Mouse (Mus musculus) gastrocnemius, postnatal 36 days (tissue): ENCODE measurements around the gene Rtbdn. TPM values are rescaled to one million over a fixed set of nuclear protein-coding genes. Genes with fewer than 3 reads are reported as not detected.
A peak's percentile ranks its signal among the peaks of the same experiment; 100 is the strongest.
"Not testable (repeated sequence)": the region's sequence is repeated elsewhere in the genome, so short reads cannot be mapped to it uniquely, and the experiment has no call there.

Experiments used
- DNase-seq, 2 experiments: peaks; one replicate each; pipeline ENCODE4 v3.0.0; 2022
- intact Hi-C: fragments of 180-260 bp; cut with DNase I; formaldehyde crosslinking; loops from one replicate; pipeline ENCODE4 v1.15.1; 2025
- long read RNA-seq, 2 experiments: library from polyadenylated mRNA; stranded (forward); transcript quantifications; one replicate each; pipeline ENCODE4 v2.0.0; 2021
- total RNA-seq, 2 experiments: library from RNA; stranded (reverse); gene quantifications; 2 replicates each; pipeline ENCODE4 v1.2.3; 2021

The Rtbdn gene
- total RNA-seq, result not detected
- long read RNA-seq, experiment 1, result 0 reads
- long read RNA-seq, experiment 2, result 0 reads

DNA sequence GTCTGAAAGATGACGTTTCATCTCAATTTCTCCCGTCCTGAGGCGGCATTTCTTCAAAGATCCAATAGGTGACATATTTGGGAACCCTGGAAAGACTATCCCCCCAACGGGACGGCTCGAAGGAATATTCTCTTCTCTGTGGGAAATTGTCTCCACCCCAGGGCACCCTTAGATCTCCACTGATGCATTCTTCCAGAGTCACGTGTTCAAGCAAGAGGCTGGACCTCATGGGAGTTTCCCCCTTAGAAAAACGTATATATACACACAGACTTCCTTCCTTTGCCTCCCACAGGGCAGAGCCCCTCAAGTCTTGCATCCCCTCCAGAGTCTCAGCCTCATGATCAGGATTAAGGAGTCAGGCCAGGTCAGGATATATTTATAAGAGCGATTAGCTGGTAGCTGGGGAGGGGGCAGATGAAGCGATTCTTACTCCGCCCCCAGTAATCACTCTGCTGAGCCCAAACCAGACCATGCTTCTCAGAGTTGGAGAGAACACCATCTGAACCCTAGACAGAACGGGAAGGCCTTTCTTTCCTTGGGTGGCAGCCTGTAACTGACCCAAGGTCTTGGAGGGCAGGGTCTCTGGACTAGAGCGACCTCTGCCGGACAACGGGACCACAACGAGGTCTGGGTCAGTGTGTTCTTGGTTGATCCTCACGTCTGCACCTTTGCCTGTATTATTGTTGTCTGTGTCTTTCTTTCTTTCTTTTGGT, at the start of gene Rtbdn:
TSS of gene Rtbdn (plus strand) at position 464 of the 713 bp plus-strand sequence.
- intact Hi-C loops, result no loop called here
- no peak for DNase-seq

DNA sequence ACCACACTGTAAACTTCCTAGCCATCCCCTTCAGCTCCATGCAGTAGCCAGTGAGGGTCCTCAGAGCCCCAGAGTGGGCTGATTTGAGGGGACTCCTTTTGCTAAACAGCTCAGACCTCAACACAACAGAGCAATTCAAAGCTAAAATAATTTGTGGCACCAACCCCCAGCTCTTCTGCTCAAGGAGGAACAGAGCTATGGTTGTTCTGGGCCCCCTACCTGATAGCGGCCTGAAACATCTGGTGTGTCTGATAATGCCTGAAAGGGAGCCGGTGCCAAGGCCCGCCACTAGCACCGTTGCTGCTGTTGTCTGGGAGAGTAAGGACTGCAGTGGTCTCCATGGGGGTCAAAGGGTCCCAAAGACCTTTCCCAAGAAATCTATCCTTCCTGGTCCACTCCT, 45.7 kb upstream of the Rtbdn start:
- intact Hi-C loops, result loop anchor here (5.0 kb wide), 1 partner anchor 54 kb away; the partner anchor contains the start of gene Calr

DNA sequence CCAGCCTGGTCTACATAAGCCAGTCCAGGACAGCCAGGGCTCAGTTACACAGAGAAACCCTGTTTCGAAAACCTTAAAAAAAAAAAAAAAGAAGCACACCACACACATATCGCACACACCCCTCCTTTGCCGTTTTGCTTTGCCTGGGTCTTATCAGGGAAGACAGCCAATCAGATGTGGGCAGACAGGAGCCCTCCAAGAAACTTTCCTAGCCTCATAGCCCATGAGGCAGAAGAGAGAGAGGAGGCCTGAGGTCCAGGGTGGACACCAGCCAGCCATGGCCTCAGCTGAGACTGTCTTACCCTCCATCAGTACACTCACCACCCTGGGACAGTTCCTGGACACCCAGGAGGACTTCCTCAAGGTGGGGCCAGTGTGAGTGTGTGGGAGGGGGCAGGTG, 45.0 kb upstream of the Rtbdn start, which contains the start of gene Klf1:
TSS of gene Klf1 (plus strand) at position 177 of the 400 bp plus-strand sequence.
- DNase-seq, result no peak
- intact Hi-C loops, result loop anchor here (5.0 kb wide), 1 partner anchor 54 kb away; the partner anchor contains the start of gene Calr

More for the DNA sequence above, 45.7 kb upstream of the Rtbdn start:
- no peak for DNase-seq

DNA sequence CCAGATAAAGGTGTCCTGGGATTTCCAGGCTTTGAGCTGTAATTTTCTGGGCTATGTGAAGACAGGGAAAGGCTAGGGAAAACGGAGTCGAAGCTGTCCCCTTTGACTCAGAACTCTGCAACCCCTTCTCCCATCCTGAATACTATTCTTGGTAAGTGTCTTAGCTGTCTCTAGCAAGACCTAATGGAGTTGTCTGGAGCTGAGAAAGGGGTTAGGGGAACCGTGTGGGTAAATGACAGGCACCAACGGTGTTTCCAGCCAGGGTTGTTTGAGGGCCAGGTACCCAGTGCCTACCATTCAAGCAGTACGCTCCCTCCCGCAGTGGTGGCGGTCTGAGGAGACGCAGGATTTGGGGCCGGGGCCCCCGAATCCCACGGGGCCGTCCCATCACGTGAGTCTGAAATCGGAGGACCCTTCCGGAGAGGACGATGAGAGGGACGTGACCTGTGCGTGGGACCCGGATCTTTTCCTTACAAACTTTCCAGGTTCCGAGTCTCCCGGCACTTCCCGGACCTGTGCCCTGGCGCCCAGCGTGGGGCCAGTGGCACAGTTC, 44.3 kb upstream of the Rtbdn start:
- intact Hi-C loops, result loop anchor here (5.0 kb wide), 1 partner anchor 55 kb away; the partner anchor contains the start of gene Calr
- no peak for DNase-seq

DNA sequence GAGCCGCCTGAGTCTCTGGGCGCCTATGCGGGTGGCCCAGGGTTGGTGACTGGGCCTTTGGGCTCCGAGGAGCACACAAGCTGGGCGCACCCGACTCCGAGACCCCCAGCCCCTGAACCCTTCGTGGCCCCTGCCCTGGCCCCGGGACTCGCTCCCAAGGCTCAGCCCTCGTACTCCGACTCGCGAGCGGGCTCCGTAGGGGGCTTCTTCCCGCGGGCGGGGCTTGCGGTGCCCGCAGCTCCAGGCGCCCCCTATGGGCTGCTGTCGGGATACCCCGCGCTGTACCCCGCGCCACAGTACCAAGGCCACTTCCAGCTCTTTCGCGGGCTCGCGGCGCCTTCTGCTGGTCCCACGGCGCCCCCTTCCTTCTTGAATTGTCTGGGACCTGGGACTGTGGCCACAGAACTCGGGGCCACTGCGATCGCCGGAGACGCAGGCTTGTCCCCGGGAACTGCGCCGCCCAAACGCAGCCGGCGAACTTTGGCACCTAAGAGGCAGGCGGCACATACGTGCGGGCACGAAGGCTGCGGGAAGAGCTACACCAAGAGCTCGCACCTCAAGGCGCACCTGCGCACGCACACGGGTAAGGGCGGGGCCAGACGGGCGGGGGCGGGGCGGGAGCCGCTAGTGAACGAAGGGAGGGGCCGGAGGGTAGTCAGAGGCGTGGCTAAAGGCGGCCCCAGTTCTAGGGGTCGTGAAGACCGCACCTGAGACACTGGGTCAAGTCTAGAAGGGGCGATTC, 43.7 kb upstream of the Rtbdn start:
- intact Hi-C loops, result loop anchor here (5.0 kb wide), 1 partner anchor 56 kb away; the partner anchor contains the start of gene Calr
- peak; percentile 86 to 91 for DNase-seq

DNA sequence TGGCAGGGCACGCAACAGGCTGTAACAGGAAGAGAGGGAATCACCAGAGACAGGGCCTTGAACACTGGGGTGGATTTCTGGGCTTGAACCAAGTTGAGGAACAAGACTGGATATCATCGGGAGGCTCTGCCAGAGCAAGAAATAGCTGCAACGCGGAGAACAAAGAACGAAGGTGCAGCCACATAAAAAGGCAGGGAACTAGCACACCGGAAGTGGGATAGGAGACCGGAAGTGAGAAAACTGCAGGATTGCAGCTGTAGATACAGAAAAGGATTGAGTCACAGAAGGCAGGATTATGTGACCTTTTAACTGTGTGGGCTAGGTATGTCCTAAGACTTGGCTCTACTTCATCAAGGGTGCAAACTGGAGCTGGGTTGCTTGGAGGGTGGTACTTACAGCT, 42.4 kb upstream of the Rtbdn start:
- DNase-seq, result no peak
- intact Hi-C loops, result loop anchor here (5.0 kb wide), 1 partner anchor 57 kb away; the partner anchor contains the start of gene Calr

DNA sequence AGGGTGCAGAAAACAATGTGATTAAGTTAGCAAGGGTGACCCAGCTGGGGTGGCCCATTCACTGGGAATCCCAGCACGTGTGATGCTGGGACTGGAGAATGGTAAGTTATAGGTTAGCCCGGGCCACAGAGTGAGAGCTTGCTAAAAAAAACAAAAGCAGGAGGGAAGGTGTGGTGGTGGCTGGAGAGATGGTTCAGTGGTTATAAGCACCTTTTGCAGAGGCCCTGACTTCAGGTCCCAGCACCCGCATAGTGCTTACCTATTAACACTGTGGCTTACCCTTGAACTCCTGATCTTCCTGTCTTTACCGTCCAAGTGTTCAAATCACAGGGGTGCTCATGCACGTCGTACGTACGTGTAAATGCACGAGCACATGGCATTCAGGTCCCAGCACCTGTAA, 39.8 kb upstream of the Rtbdn start:
- DNase-seq, result no peak
- intact Hi-C loops, result no loop called here

DNA sequence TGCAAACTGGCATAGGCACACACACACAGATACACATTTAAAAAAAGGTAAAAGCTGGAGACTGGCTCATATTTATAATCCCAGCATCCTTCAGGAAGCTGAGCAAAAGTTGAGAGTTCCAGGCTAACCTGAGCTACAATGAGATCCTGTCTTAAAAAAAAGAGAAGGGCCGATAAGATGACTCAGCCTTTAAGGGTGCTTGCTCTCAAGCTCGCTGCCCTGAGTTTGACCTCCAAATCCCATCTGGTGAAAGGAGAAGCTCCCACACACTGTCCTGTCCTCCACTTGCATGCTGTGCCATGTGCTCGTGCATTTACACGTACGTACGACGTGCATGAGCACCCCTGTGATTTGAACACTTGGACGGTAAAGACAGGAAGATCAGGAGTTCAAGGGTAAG, 39.3 kb upstream of the Rtbdn start:
- intact Hi-C loops, result no loop called here
- DNase-seq, result no peak

DNA sequence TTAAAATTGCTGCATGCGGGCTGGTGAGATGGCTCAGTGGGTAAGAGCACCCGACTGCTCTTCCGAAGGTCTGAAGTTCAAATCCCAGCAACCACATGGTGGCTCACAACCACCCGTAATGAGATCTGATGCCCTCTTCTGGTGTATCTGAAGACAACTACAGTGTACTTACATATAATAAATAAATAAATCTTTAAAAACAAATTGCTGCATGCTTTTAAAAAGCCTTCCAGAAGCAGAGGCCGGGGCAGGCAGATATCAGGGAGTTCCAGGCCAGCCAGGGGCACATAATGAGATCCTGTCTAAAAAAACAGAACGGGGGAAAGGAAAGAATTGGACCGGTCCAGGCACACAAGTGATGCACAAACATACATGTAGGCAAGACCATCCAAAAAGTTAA, 38.8 kb upstream of the Rtbdn start:
- intact Hi-C loops, DNase-seq: not testable (repeated sequence)

DNA sequence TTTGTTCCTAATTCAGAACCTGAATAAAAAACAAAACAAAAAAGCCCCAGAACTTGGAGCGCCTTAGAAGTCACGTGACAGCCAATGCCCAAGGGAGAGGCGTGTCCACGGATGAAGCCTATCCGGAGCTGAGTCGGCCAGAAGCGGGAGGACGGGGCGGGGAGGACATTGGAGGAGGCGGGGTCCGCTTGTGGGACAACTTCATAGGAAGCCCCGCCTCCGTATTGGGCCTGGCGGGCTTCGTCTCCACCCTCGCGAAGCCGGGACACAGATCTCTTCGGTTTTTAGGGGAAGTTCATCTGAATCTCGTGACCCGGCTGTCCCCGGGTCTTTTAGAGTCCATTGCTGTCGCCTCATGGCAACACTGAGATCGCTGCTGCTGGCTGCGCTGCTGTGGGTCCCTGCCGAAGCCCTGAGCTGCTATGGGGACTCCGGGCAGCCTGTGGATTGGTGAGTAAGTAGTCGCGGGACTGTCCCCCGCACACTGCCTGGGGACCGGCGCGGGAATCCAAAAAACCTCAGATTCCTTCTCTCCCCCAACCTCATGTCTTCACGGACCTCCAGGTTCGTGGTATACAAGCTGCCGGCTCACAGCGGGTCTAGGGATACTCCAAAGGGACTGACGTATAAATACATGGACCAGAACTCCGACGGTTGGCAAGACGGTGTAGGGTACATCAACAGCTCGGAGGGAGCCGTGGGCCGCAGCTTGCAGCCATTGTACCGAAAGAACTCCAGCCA, 38.2 kb upstream of the Rtbdn start, which contains the start of gene Dnase2a:
TSS of gene Dnase2a (plus strand) at position 140 of the 741 bp plus-strand sequence.
- DNase-seq, result peak; percentile 94 to 99
- intact Hi-C loops, result no loop called here

DNA sequence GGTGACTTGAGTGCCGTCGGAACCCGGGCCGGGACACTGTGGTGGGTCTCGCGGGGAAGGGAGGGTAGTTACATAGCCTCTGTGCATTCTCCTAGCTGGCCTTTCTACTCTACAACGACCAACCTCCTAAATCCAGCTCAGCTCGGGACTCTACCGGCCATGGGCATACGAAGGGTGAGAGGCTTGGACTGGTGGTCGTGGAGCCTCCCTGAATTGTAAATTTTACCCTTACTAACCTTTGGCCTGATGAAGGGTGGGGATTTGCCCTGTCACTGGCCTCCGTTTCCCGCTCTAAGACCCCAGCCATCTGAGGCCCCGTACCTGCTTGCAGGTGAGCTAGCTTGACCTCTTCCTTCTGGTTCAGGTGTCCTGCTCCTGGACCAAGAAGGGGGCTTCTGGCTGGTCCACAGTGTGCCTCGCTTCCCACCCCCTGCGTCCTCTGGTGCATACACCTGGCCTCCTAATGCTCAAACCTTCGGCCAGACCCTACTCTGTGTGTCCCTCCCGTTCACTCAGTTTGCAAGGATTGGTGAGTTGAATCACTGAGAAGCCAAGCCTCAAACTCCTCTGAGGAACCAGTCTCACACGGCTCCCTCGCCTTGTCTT, 37.5 kb upstream of the Rtbdn start:
- DNase-seq, result no peak
- intact Hi-C loops, result no loop called here

DNA sequence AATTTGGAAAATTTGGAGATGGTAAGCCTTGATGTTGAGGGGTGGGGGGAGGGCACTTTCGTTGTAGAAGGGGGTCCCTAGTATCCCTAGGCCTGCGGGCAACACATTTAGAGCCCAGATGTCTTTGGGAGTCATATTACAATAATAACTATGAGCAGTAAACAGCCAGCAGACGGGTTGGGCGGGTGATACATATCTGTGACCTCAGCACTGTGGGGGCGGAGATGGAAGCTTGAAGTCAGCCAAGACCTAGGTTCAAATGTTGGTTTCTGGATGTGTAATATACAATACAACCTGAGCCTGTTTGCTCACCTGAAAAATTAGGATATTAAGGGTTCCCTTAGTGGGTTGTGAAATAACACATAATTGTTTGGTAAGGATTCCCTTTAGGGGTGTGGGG, 36.8 kb upstream of the Rtbdn start:
- intact Hi-C loops, result no loop called here
- no peak for DNase-seq

DNA sequence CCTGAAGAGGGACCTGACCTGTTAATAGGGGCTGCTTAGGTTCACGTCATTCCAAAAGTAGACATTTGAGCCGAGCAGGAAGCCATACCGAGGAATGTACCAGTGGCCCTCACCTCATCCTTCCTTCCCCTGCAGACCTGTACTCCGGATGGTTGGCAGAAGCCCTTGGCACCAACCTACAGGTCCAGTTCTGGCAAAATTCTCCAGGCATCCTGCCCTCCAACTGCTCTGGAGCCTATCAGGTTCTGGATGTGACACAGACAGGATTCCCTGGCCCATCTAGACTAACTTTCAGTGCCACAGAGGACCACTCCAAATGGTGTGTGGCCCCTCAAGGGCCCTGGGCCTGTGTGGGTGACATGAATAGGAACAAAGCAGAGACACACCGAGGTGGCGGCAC, 36.2 kb upstream of the Rtbdn start:
- intact Hi-C loops, result no loop called here
- DNase-seq, result no peak

DNA sequence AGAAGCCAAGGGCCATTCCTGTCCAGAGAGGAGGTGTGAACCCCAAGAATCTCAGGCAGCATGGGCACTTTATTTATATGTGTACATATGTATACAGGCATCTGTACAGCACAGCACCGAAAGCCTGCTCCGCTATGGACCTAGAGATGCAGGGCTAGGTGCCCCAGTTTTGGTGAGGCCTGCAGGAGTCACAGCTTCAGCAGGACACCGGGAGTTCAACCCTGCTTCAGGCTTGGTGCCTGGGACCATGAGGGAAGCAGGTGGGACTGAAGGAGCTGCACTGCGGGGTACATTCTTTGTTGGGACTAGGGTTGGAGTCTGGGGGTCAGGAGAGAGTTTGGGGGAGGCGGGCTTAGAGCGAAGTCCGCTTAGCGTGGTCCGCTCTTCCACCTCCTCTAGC, 34.9 kb upstream of the Rtbdn start:
- intact Hi-C loops, result no loop called here
- no peak for DNase-seq

DNA sequence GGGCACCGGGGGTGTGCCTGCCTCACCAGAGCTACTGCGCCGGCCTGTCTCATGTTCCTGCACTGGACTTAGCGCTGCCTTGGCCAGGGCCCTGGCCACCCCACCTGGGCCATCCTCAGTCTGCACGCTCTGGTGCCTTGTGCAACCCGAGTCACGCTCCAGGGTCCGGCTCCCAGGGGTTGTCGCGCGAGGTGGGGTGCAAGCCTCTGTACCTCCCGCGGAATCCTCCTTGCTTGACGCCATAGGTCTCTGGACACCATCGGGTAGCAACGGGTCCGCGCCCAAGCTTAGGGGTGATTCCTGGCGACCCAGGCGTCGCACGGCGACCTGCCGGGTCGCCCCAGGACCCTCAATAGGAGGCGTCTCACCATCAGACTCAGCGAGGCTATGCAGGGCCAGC, 34.4 kb upstream of the Rtbdn start:
- intact Hi-C loops, result no loop called here

DNA sequence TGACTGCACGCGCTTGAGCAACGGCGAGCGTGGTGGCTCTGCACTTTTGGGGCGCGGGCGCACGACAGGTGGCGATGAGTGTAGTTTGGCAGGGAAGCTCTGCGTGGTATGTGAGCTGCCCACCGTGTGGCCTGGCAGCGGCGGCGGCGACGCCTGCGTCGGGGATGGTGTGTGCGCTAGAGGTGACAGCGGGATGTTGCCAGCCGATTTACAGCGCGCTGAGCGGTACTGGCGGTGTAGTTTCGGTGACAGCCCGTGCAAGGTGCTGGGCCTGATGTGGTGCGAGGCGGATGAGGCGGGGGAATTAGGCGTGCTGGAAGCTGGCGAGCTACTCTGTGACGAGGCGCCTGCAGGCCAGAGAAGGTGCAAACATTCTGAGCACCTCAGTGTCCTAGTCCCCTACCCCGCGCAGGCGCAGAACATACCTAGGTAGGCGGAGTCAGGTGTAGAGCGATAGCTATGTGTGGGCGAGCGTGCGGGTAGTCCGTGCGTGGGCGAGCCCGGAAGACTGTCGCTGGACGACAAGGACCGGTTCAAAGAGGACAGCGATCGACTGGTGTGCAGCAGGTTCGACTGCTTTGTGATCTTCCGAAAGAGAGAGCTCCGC, 33.8 kb upstream of the Rtbdn start:
- intact Hi-C loops, result no loop called here
- peak; percentile 38 to 40 for DNase-seq

More for the DNA sequence above, 34.4 kb upstream of the Rtbdn start:
- DNase-seq, result no peak

DNA sequence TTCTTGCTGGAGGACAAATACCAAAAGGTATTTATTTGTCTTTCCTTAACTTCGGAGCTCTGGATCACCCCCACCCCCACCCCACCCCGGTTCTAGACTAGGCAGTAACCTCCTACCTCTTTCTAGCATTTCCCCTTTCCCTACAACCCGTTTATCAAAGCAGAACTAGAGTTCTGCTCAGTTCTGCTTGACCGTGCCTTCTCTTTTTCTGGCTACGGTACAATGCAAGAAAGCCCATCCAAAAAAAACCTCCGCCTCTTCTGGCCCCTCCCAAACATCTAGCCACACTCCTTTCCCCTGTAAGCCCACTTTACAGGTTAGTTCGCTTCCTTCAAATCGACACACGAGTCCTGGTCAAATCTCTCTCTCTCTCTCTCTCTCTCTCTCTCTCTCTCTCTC, 33.3 kb upstream of the Rtbdn start:
- no peak for DNase-seq
- intact Hi-C loops, result no loop called here

DNA sequence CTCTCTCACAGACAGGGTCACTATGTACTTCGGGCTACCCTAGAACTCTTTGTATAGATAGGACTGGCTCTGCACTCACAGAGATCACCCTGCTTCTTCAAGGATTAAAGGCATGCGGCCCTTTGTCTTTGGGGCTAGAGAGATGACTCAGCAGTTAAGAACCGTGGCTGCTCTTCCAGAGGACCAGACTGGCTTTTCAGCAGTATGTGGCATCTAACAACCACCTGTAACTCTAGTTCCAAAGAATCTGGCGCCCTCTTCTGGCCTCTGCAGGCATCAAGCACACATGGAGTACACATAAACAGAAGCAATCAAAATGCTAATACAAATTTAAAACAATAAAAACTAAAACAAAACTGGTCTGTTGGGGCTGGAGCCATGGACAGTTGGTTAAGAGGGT, 32.8 kb upstream of the Rtbdn start:
- DNase-seq, result no peak
- intact Hi-C loops, result no loop called here

DNA sequence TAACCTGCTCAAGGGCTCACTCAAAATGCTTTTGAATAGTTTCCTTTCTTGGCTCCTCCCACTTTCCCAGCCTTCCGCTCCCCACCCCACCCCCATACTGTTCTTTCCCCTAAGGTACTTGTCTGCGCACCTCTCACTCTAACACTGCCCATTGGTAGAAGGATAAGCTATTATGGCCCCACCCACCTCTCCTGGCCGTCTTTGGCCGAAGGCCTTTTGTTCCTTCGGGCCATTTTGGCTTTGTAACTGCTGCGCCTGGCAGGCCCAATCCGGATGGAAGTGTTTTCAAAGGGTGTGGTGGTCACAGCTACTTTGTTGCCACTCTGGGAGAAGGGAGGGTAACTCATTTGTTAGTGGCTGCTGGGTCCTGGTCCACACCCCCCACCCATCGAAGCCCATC, 31.5 kb upstream of the Rtbdn start:
- intact Hi-C loops, result loop anchor here (5.0 kb wide), 1 partner anchor 37 kb away; no protein-coding TSS in a partner anchor
- no peak for DNase-seq
